ENCODE assay signal across 18 mouse cellular contexts in genomic region chr13:31911956-31912355, GRCm38 (mm10).
A peak's percentile ranks its signal among the peaks of the same experiment; 100 is the strongest.
DNase-seq lines count a peak whose midpoint lies in the region; ATAC-seq and TF ChIP-seq lines count a peak whose summit lies in the region.
"Had no signal": no experiment of that assay in that cellular context is flagged by ENCODE, and none has a peak within 500 bp of the region (broad histone marks: within the 10 kb centered on the region; RNA-seq: fewer than 3 reads in every experiment).

No protein-coding gene starts in this region.

- peak; percentile 50 for DNase-seq in forebrain, embryonic 11.5 days (ENCODE audit: low spot score)
- peak; percentile 52 for DNase-seq in kidney, postnatal 0 days (ENCODE audit: low spot score)
- DNase-seq in kidney, adult 8-10 months: no peak
- DNase-seq in brain, embryonic 14.5 days (ENCODE audit: low read depth): peak; percentile 7
- peak; percentile 39 for DNase-seq in forelimb bud, embryonic 11.5 days (ENCODE audit: low read depth, low spot score)
- DNase-seq in urinary bladder, postnatal 10 days (ENCODE audit: low spot score): no peak
- no peak for DNase-seq in right cerebral cortex, adult 18-20 months
- DNase-seq: cerebellum, adult 2 months; gastrocnemius, adult 2 months; kidney, adult 9 months; liver, embryonic 13.5 days; lung, postnatal 14 days; thymus, postnatal 25 days had no signal

- no peak overlapping the region for H3K4me3 ChIP-seq in forebrain, embryonic 11.5 days (ENCODE audit: low read depth, low read length)
- H3K4me3 ChIP-seq in forebrain, embryonic 15.5 days: no peak overlapping the region
- no peak overlapping the region for H3K4me3 ChIP-seq in kidney, postnatal 0 days (replicated peaks; ENCODE audit: low read depth, low read length)
- H3K4me3 ChIP-seq: gastrocnemius, adult 2 months; hindbrain, embryonic 13.5 days; liver, embryonic 13.5 days had no signal

- H3K27ac ChIP-seq in forebrain, embryonic 11.5 days (ENCODE audit: low read depth, low read length): no peak overlapping the region
- H3K27ac ChIP-seq in forebrain, embryonic 15.5 days (replicated peaks): no peak overlapping the region
- no peak overlapping the region for H3K27ac ChIP-seq in kidney, postnatal 0 days
- H3K27ac ChIP-seq: gastrocnemius, adult 2 months; hindbrain, embryonic 13.5 days; liver, embryonic 13.5 days had no signal

- no peak overlapping the region; the same call in 1 of the 2 replicates for H3K9ac ChIP-seq in forebrain, embryonic 11.5 days (ENCODE audit: low read length)
- no peak overlapping the region for H3K9ac ChIP-seq in forebrain, embryonic 15.5 days (replicated peaks)
- no peak overlapping the region for H3K9ac ChIP-seq in kidney, postnatal 0 days (ENCODE audit: low read depth, low read length)
- H3K9ac ChIP-seq: hindbrain, embryonic 13.5 days; liver, embryonic 13.5 days had no signal

- H3K4me2 ChIP-seq in forebrain, embryonic 11.5 days (ENCODE audit: low read depth, low read length, severe bottlenecking): no peak overlapping the region
- no peak overlapping the region for H3K4me2 ChIP-seq in forebrain, embryonic 15.5 days (replicated peaks)
- no peak overlapping the region for H3K4me2 ChIP-seq in kidney, postnatal 0 days (ENCODE audit: low read length)
- H3K4me2 ChIP-seq: heart, embryonic 11.5 days; hindbrain, embryonic 13.5 days; liver, embryonic 13.5 days had no signal

- no peaks in the 10 kb centered on the region for H3K9me3 ChIP-seq in forebrain, embryonic 11.5 days (ENCODE audit: control insufficient read depth, low read length)
- H3K9me3 ChIP-seq in forebrain, embryonic 15.5 days: no peaks in the 10 kb centered on the region
- no peaks in the 10 kb centered on the region for H3K9me3 ChIP-seq in kidney, postnatal 0 days (replicated peaks; ENCODE audit: low read length)
- H3K9me3 ChIP-seq: hindbrain, embryonic 13.5 days; liver, embryonic 13.5 days had no signal

- no peaks in the 10 kb centered on the region for H3K36me3 ChIP-seq in forebrain, embryonic 11.5 days (ENCODE audit: control insufficient read depth, insufficient read depth, low read length)
- no peaks in the 10 kb centered on the region for H3K36me3 ChIP-seq in forebrain, embryonic 15.5 days
- no peaks in the 10 kb centered on the region for H3K36me3 ChIP-seq in kidney, postnatal 0 days (ENCODE audit: insufficient read depth, low read length)
- H3K36me3 ChIP-seq: hindbrain, embryonic 13.5 days; liver, embryonic 13.5 days had no signal

- WGBS in forebrain, embryonic 11.5 days: 13% methylated on average over 5 of the region's 5 CpGs
- 22% methylated on average over 5 of the region's 5 CpGs for WGBS in forebrain, embryonic 15.5 days
- 27% methylated on average over 5 of the region's 5 CpGs for WGBS in kidney, postnatal 0 days

- no peak for TF ChIP-seq POLR2A in brain, embryonic 14.5 days (IDR thresholded peaks at IDR 0.05; ENCODE audit: borderline replicate concordance, extremely low read depth, insufficient read depth, insufficient read length, poor library complexity, severe bottlenecking)

- H3K4me1 ChIP-seq in forebrain, embryonic 11.5 days (replicated peaks; ENCODE audit: control insufficient read depth, insufficient read depth, low read length): peaks cover 2% of the 10 kb centered on the region; the same call in 1 of the 2 replicates
- H3K4me1 ChIP-seq in forebrain, embryonic 15.5 days: no peaks in the 10 kb centered on the region
- peaks cover 11% of the 10 kb centered on the region; the same call in 1 of the 2 replicates for H3K4me1 ChIP-seq in kidney, postnatal 0 days (replicated peaks; ENCODE audit: insufficient read depth, low read length)
- H3K4me1 ChIP-seq: hindbrain, embryonic 13.5 days; liver, embryonic 13.5 days had no signal

- ATAC-seq in forebrain, embryonic 11.5 days (replicated peaks; ENCODE audit: low FRiP score): no peak
- no peak for ATAC-seq in forebrain, embryonic 15.5 days (replicated peaks)
- ATAC-seq in kidney, postnatal 0 days (replicated peaks; ENCODE audit: low FRiP score, low read depth): no peak
- ATAC-seq: forebrain, embryonic 14.5 days; Patski had no signal

- no peaks in the 10 kb centered on the region for H3K27me3 ChIP-seq in forebrain, embryonic 11.5 days (ENCODE audit: control insufficient read depth, insufficient read depth, low read length)
- H3K27me3 ChIP-seq in forebrain, embryonic 15.5 days: no peaks in the 10 kb centered on the region
- H3K27me3 ChIP-seq in kidney, postnatal 0 days (ENCODE audit: insufficient read depth, low read length): no peaks in the 10 kb centered on the region
- H3K27me3 ChIP-seq: hindbrain, embryonic 13.5 days; liver, embryonic 13.5 days; Patski had no signal

- TF ChIP-seq CTCF in kidney, postnatal 0 days (IDR thresholded peaks at IDR 0.05; ENCODE audit: low read depth): no peak
- TF ChIP-seq CTCF in brain, embryonic 14.5 days (IDR thresholded peaks at IDR 0.05; ENCODE audit: borderline replicate concordance, extremely low read depth, insufficient read depth, insufficient read length): no peak

Comparison
In these comparisons a context has a peak if more than half of its experiments do, and no peak if none do; other contexts are left out.
1. DNase-seq: peak in forebrain, embryonic 11.5 days (single experiment), kidney, postnatal 0 days (single experiment), brain, embryonic 14.5 days (single experiment) and forelimb bud, embryonic 11.5 days (single experiment); none in kidney, adult 8-10 months (0 of 2), urinary bladder, postnatal 10 days (single experiment) and right cerebral cortex, adult 18-20 months (single experiment).